Mouse (Mus musculus): ENCODE measurements around the gene Aifm2. TPM values are rescaled to one million over a fixed set of nuclear protein-coding genes. Genes with fewer than 3 reads are reported as not detected.

The Aifm2 gene
- polyA plus RNA-seq, 1 experiment = 8.2 TPM

GRCm38 (mm10) chr10:61713601-61714000, 1.5 kb upstream of the Aifm2 start:
- no peaks in the 10 kb centered on the region for H3K4me1 ChIP-seq (ENCODE audit: control insufficient read depth, insufficient read depth, low read length)
- no peak overlapping the region for H3K27ac ChIP-seq (ENCODE audit: insufficient read depth, low read length)
- no peak for TF ChIP-seq CTCF (IDR thresholded peaks at IDR 0.05; ENCODE audit: low read depth, low read length)
- no peak for TF ChIP-seq EP300 (IDR thresholded peaks at IDR 0.05; ENCODE audit: insufficient read depth, low read depth, low read length)
- TF ChIP-seq POLR2A (IDR thresholded peaks at IDR 0.05; ENCODE audit: insufficient read depth, low read length) = no peak
- no peaks in the 10 kb centered on the region for H3K9me3 ChIP-seq (replicated peaks; ENCODE audit: control insufficient read depth, insufficient read depth, low read length, poor library complexity, severe bottlenecking)
- no peak overlapping the region for H3K4me3 ChIP-seq (ENCODE audit: low read depth, low read length)
- H3K36me3 ChIP-seq (ENCODE audit: control insufficient read depth, insufficient read depth, low read length, poor library complexity, severe bottlenecking) = no peaks in the 10 kb centered on the region
- H3K27me3 ChIP-seq (ENCODE audit: control insufficient read depth, insufficient read depth, low read length, poor library complexity, severe bottlenecking) = no peaks in the 10 kb centered on the region
- H3K9ac ChIP-seq (ENCODE audit: low read depth, poor library complexity, severe bottlenecking) = no peak overlapping the region

DNA sequence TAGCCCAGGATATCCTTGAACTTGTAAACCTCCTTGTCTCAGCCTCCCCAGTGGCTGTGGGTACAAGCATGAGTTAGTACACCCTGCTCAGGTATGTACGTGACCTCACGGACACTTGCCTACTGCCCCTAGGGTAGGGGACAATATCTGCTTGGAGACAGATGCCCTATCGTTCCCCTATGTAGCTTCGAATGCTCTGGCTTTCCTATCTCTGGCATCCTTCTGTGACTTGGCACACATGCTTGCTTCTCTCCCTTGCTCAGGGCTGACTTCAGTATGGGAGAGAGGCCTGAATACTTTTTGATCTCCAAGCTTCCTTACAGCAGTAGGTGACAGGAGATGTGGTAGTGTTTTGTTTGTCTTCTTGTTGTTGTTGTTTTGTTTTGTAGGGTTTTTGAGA, 917 bp upstream of the Aifm2 start:
- Histone ChIP-seq H3K9ac (ENCODE audit: low read depth, poor library complexity, severe bottlenecking) (no peak overlapping the region), H3K36me3 (ENCODE audit: control insufficient read depth, insufficient read depth, low read length, poor library complexity, severe bottlenecking) (no peaks in the 10 kb centered on the region), H3K9me3 (replicated peaks; ENCODE audit: control insufficient read depth, insufficient read depth, low read length, poor library complexity, severe bottlenecking) (no peaks in the 10 kb centered on the region), H3K4me1 (ENCODE audit: control insufficient read depth, insufficient read depth, low read length) (no peaks in the 10 kb centered on the region), H3K4me3 (ENCODE audit: low read depth, low read length) (no peak overlapping the region), H3K27me3 (ENCODE audit: control insufficient read depth, insufficient read depth, low read length, poor library complexity, severe bottlenecking) (no peaks in the 10 kb centered on the region), H3K27ac (ENCODE audit: insufficient read depth, low read length) (no peak overlapping the region)
- TF ChIP-seq CTCF (IDR thresholded peaks at IDR 0.05; ENCODE audit: low read depth, low read length) (no peak), POLR2A (IDR thresholded peaks at IDR 0.05; ENCODE audit: insufficient read depth, low read length) (no peak), EP300 (IDR thresholded peaks at IDR 0.05; ENCODE audit: insufficient read depth, low read depth, low read length) (no peak)

DNA sequence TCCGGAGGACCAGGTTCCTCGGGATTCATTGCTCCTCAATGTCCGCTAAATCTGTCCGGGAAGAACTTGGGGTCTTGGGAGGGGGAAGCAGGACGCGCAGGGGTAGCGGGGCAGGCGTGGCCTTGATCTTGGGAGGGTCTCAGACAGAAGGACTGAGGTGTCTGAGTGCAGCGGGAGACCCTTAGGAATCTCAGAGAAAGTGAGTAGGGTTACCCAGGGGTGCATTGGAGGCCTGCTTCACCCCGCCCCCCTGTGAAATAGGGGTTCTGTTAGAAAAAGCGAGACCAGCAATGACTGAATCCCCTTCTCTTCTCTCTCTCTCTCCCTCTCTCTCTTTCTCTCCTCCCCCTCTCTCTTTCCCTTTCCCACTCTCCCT, 387 bp downstream of the Aifm2 start:
- no peaks in the 10 kb centered on the region for H3K9me3 ChIP-seq (replicated peaks; ENCODE audit: control insufficient read depth, insufficient read depth, low read length, poor library complexity, severe bottlenecking)
- peak overlapping the region; percentile 61 for H3K9ac ChIP-seq (ENCODE audit: low read depth, poor library complexity, severe bottlenecking)
- no peak overlapping the region for H3K27ac ChIP-seq (ENCODE audit: insufficient read depth, low read length)
- H3K4me1 ChIP-seq (ENCODE audit: control insufficient read depth, insufficient read depth, low read length) = no peaks in the 10 kb centered on the region
- H3K36me3 ChIP-seq (ENCODE audit: control insufficient read depth, insufficient read depth, low read length, poor library complexity, severe bottlenecking) = no peaks in the 10 kb centered on the region
- TF ChIP-seq CTCF (IDR thresholded peaks at IDR 0.05; ENCODE audit: low read depth, low read length) (no peak), EP300 (IDR thresholded peaks at IDR 0.05; ENCODE audit: insufficient read depth, low read depth, low read length) (no peak), POLR2A (IDR thresholded peaks at IDR 0.05; ENCODE audit: insufficient read depth, low read length) (no peak)
- peak overlapping the region; percentile 86 for H3K4me3 ChIP-seq (ENCODE audit: low read depth, low read length)
- H3K27me3 ChIP-seq (ENCODE audit: control insufficient read depth, insufficient read depth, low read length, poor library complexity, severe bottlenecking) = no peaks in the 10 kb centered on the region

DNA sequence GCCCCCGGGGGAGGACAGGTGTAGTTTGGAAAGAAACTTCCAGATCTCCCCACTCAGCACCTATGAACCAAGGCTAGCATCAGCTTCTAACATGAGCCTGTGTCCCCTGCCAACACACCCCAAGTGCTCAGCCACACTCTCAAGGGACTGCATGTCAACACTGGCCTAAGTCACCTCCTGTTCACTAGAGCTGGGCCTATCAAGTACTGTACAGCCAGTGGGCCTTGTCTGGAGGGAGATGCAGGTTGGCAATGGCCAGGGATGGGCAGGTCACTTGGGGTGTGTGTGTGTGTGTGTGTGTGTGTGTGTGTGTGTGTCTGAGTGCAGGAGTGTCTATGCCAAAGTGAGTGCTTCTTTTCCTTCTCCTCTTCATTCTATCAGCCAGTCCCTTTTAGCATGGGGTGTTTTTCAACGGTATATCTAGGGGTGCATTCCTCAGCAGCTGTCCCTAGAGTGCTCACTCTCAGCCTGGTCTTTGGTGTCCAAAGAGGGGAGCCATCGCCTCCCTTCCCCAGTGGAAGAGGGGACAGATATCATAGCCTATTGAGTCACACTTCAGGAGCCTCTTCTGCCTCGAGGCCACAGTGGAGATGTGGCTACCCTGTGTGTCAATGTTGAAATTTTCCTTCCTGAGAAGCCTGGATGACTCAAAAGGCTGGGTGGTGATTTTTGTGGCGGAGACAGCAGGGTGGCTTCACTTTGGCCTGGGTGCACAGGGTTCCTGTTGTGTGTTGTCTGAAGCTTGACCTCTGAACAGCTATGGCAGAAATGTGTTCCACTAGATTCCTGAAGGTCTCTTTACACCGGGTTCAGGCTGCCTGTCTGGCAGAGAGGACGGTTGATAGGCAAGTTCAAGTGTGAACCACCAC, 1.2 kb downstream of the Aifm2 start:
- Histone ChIP-seq H3K36me3 (ENCODE audit: control insufficient read depth, insufficient read depth, low read length, poor library complexity, severe bottlenecking) (no peaks in the 10 kb centered on the region), H3K4me3 (ENCODE audit: low read depth, low read length) (no peak overlapping the region), H3K4me1 (ENCODE audit: control insufficient read depth, insufficient read depth, low read length) (no peaks in the 10 kb centered on the region), H3K9me3 (replicated peaks; ENCODE audit: control insufficient read depth, insufficient read depth, low read length, poor library complexity, severe bottlenecking) (no peaks in the 10 kb centered on the region), H3K9ac (ENCODE audit: low read depth, poor library complexity, severe bottlenecking) (0 out of 2 replicates have a peak overlapping the region, but pooled peaks have one; percentile 61), H3K27me3 (ENCODE audit: control insufficient read depth, insufficient read depth, low read length, poor library complexity, severe bottlenecking) (no peaks in the 10 kb centered on the region), H3K27ac (ENCODE audit: insufficient read depth, low read length) (no peak overlapping the region)
- TF ChIP-seq POLR2A (IDR thresholded peaks at IDR 0.05; ENCODE audit: insufficient read depth, low read length) (no peak), CTCF (IDR thresholded peaks at IDR 0.05; ENCODE audit: low read depth, low read length) (no peak), EP300 (IDR thresholded peaks at IDR 0.05; ENCODE audit: insufficient read depth, low read depth, low read length) (no peak)

- H3K9me3 ChIP-seq (replicated peaks; ENCODE audit: control insufficient read depth, insufficient read depth, low read length, poor library complexity, severe bottlenecking) = no peaks in the 10 kb centered on the region
- no peak overlapping the region for H3K27ac ChIP-seq (ENCODE audit: insufficient read depth, low read length)
- H3K36me3 ChIP-seq (ENCODE audit: control insufficient read depth, insufficient read depth, low read length, poor library complexity, severe bottlenecking) = no peaks in the 10 kb centered on the region
- H3K27me3 ChIP-seq (ENCODE audit: control insufficient read depth, insufficient read depth, low read length, poor library complexity, severe bottlenecking) = no peaks in the 10 kb centered on the region
- H3K9ac ChIP-seq (ENCODE audit: low read depth, poor library complexity, severe bottlenecking) = no peak overlapping the region
- no peak for TF ChIP-seq POLR2A (IDR thresholded peaks at IDR 0.05; ENCODE audit: insufficient read depth, low read length)
- H3K4me1 ChIP-seq (ENCODE audit: control insufficient read depth, insufficient read depth, low read length) = no peaks in the 10 kb centered on the region
- no peak overlapping the region for H3K4me3 ChIP-seq (ENCODE audit: low read depth, low read length)
Observed at GRCm38 (mm10) chr10:61717406-61718296, 2.6 kb downstream of the Aifm2 start.

GRCm38 (mm10) chr10:61720331-61720730, 5.3 kb downstream of the Aifm2 start:
- Histone ChIP-seq H3K9me3 (replicated peaks; ENCODE audit: control insufficient read depth, insufficient read depth, low read length, poor library complexity, severe bottlenecking) (no peaks in the 10 kb centered on the region), H3K9ac (ENCODE audit: low read depth, poor library complexity, severe bottlenecking) (no peak overlapping the region), H3K27me3 (ENCODE audit: control insufficient read depth, insufficient read depth, low read length, poor library complexity, severe bottlenecking) (no peaks in the 10 kb centered on the region), H3K27ac (ENCODE audit: insufficient read depth, low read length) (no peak overlapping the region), H3K4me3 (ENCODE audit: low read depth, low read length) (no peak overlapping the region), H3K36me3 (ENCODE audit: control insufficient read depth, insufficient read depth, low read length, poor library complexity, severe bottlenecking) (no peaks in the 10 kb centered on the region), H3K4me1 (ENCODE audit: control insufficient read depth, insufficient read depth, low read length) (no peaks in the 10 kb centered on the region)
- no peak for TF ChIP-seq CTCF (IDR thresholded peaks at IDR 0.05; ENCODE audit: low read depth, low read length)
- no peak for TF ChIP-seq EP300 (IDR thresholded peaks at IDR 0.05; ENCODE audit: insufficient read depth, low read depth, low read length)
- no peak for TF ChIP-seq POLR2A (IDR thresholded peaks at IDR 0.05; ENCODE audit: insufficient read depth, low read length)
